Mouse (Mus musculus): ENCODE data around the gene Aoc2.

GRCm38 (mm10) chr11:101349216-101349615 lies 24.4 kb downstream of the Aoc2 start:
- TF ChIP-seq FLI1 (IDR thresholded peaks at IDR 0.05; ENCODE audit: low read length), result no peak
- TF ChIP-seq GATA1 (IDR thresholded peaks at IDR 0.05; ENCODE audit: borderline replicate concordance, low read length), result no peak
